In genomic region chr11:96353522-96353841, GRCm38 (mm10) we compare ENCODE assay signal across 9 mouse cellular contexts. TPM values are rescaled to one million over a fixed set of nuclear protein-coding genes. Genes with fewer than 3 reads are reported as not detected.
DNase-seq lines count a peak whose midpoint lies in the region; ATAC-seq and TF ChIP-seq lines count a peak whose summit lies in the region.
"Had no signal": no experiment of that assay in that cellular context is flagged by ENCODE, and none has a peak within 500 bp of the region (broad histone marks: within the 10 kb centered on the region; RNA-seq: fewer than 3 reads in every experiment).

No protein-coding gene starts in this region.

- WGBS in liver, adult 2 months: 4% methylated on average over 14 of the region's 14 CpGs
- WGBS in hindbrain, embryonic 11.5 days: under 1% methylated on average over 14 of the region's 14 CpGs
- 5% methylated on average over 14 of the region's 14 CpGs for whole genome bisulfite sequencing in liver, embryonic 16.5 days (ENCODE audit: insufficient replicate concordance)

- H3K9me3 ChIP-seq in hindbrain, embryonic 11.5 days (ENCODE audit: control insufficient read depth, low read length): no peaks in the 10 kb centered on the region
- no peaks in the 10 kb centered on the region for H3K9me3 ChIP-seq in liver, embryonic 16.5 days (replicated peaks; ENCODE audit: control insufficient read depth, low read length)

- no peak for ATAC-seq in hindbrain, embryonic 11.5 days (ENCODE audit: low FRiP score)
- ATAC-seq in liver, embryonic 16.5 days (ENCODE audit: low read depth): no peak

- H3K27me3 ChIP-seq in liver, adult 2 months (ENCODE audit: control insufficient read depth, insufficient read depth, low read length): peaks cover 16% of the 10 kb centered on the region
- peaks cover 49% of the 10 kb centered on the region for H3K27me3 ChIP-seq in hindbrain, embryonic 11.5 days (ENCODE audit: control insufficient read depth, insufficient read depth, low read length)
- peaks cover 81% of the 10 kb centered on the region for H3K27me3 ChIP-seq in liver, embryonic 16.5 days (ENCODE audit: control insufficient read depth, insufficient read depth, low read depth, low read length)

- peak overlapping the region; percentile 40 for H3K4me2 ChIP-seq in hindbrain, embryonic 11.5 days (replicated peaks; ENCODE audit: low read depth, low read length)
- no peak overlapping the region for H3K4me2 ChIP-seq in liver, embryonic 16.5 days (ENCODE audit: low read depth, low read length)

- H3K4me3 ChIP-seq in liver, adult 2 months (ENCODE audit: insufficient read depth, low read depth, low read length): peak overlapping the region; percentile 73
- peak overlapping the region; percentile 72 for H3K4me3 ChIP-seq in hindbrain, embryonic 11.5 days (ENCODE audit: low read depth, low read length)
- H3K4me3 ChIP-seq in liver, embryonic 16.5 days (ENCODE audit: low read depth, low read length): peak overlapping the region; percentile 33

- no peak for TF ChIP-seq CTCF in liver, adult 2 months (IDR thresholded peaks at IDR 0.05; ENCODE audit: low read depth, low read length)

- H3K79me2 ChIP-seq in liver, adult 2 months (ENCODE audit: control insufficient read depth, insufficient read depth, low read length): no peaks in the 10 kb centered on the region

- H3K27ac ChIP-seq in liver, adult 2 months (replicated peaks; ENCODE audit: insufficient read depth, low read depth, low read length): peak overlapping the region; percentile 51
- H3K27ac ChIP-seq in hindbrain, embryonic 11.5 days (ENCODE audit: low read depth, low read length): peak overlapping the region; percentile 98
- no peak overlapping the region for H3K27ac ChIP-seq in liver, embryonic 16.5 days (ENCODE audit: low read length)
- H3K27ac ChIP-seq: macrophage had no signal

- peak overlapping the region; percentile 82 for H3K9ac ChIP-seq in liver, adult 2 months (ENCODE audit: low read depth, low read length)
- peak overlapping the region; percentile 98 for H3K9ac ChIP-seq in hindbrain, embryonic 11.5 days (ENCODE audit: low read depth, low read length)
- peak overlapping the region; percentile 28; the same call in 1 of the 2 replicates for H3K9ac ChIP-seq in liver, embryonic 16.5 days (ENCODE audit: low read depth, low read length)

- H3K36me3 ChIP-seq in liver, adult 2 months (ENCODE audit: control insufficient read depth, insufficient read depth, low read length): no peaks in the 10 kb centered on the region
- H3K36me3 ChIP-seq in hindbrain, embryonic 11.5 days (ENCODE audit: control insufficient read depth, insufficient read depth, low read length): no peaks in the 10 kb centered on the region
- no peaks in the 10 kb centered on the region for H3K36me3 ChIP-seq in liver, embryonic 16.5 days (ENCODE audit: control insufficient read depth, insufficient read depth)

- no peak for TF ChIP-seq POLR2A in liver, adult 2 months (IDR thresholded peaks at IDR 0.05; ENCODE audit: extremely low read depth, insufficient read depth, low read length)

- peaks cover 1% of the 10 kb centered on the region; the same call in 1 of the 2 replicates for H3K4me1 ChIP-seq in liver, adult 2 months (ENCODE audit: control insufficient read depth, insufficient read depth, low read length)
- H3K4me1 ChIP-seq in hindbrain, embryonic 11.5 days (replicated peaks; ENCODE audit: control insufficient read depth, insufficient read depth, low read length): peaks cover 5% of the 10 kb centered on the region; the same call in 1 of the 2 replicates
- H3K4me1 ChIP-seq in liver, embryonic 16.5 days (ENCODE audit: control insufficient read depth, low read depth, low read length): no peaks in the 10 kb centered on the region

- peak; percentile 57 for DNase-seq in adrenal gland, postnatal 14 days
- DNase-seq in adrenal gland, postnatal 36 days: no peak
- DNase-seq in liver, adult 2 months (ENCODE audit: extremely low read depth, low read depth, low spot score): no peak
- DNase-seq in liver: no peak
- peak; percentile 71 for DNase-seq in hindbrain, embryonic 11.5 days (ENCODE audit: low spot score)
- DNase-seq in layer of hippocampus, postnatal 25 days (ENCODE audit: extremely low spot score in 1 of 2, low spot score in 1 of 2): no peak
- no peak for DNase-seq in T-cell, adult 2 months (ENCODE audit: low spot score)

RNA-seq across cellular contexts. Expression of gene Hoxb2, which starts 3.2 kb away (rescaled TPM):
- total RNA-seq in adrenal gland, postnatal 14 days (2021): 18.0 and 19.3 TPM in 2 replicates
- 10 to 100 TPM; 20.0 to 21.8 TPM for total RNA-seq in adrenal gland, postnatal 36 days (2021)
- 0.46 and 0.60 TPM in 2 replicates for total RNA-seq in liver, adult 2 months (2014; rRNA removed)
- 0.98 and 1.3 TPM in 2 replicates for polyA plus RNA-seq in liver, adult 2 months (2012; rRNA removed)
- 64.9 and 67.5 TPM in 2 replicates for polyA plus RNA-seq in hindbrain, embryonic 11.5 days (2014; fragmentation: Nextera tagmentation; extraction: Ambion mirVana)
- 0.62 and 0.90 TPM in 2 replicates for polyA plus RNA-seq in liver, embryonic 16.5 days (2015; fragmentation: Nextera tagmentation; extraction: Ambion mirVana)
- total RNA-seq in layer of hippocampus, postnatal 25 days (2021): not detected
- polyA plus RNA-seq: macrophage had no signal

RNA-seq across cellular contexts. Expression of gene Hoxb1, which starts 12.1 kb away (rescaled TPM):
- not detected in 2 replicates for total RNA-seq in adrenal gland, postnatal 14 days (2021)
- not detected for total RNA-seq in adrenal gland, postnatal 36 days (2021)
- not detected in 2 replicates for total RNA-seq in liver, adult 2 months (2014; rRNA removed)
- polyA plus RNA-seq in liver, adult 2 months (2012; rRNA removed): not detected in 2 replicates
- polyA plus RNA-seq in hindbrain, embryonic 11.5 days (2014; fragmentation: Nextera tagmentation; extraction: Ambion mirVana): 7.3 and 8.2 TPM in 2 replicates
- polyA plus RNA-seq in liver, embryonic 16.5 days (2015; fragmentation: Nextera tagmentation; extraction: Ambion mirVana): not detected in 2 replicates
- not detected for total RNA-seq in layer of hippocampus, postnatal 25 days (2021)
- polyA plus RNA-seq: macrophage had no signal

RNA-seq across cellular contexts. Expression of gene Hoxb3, which starts 30.4 kb away (rescaled TPM):
- 17.1 and 26.0 TPM in 2 replicates for total RNA-seq in adrenal gland, postnatal 14 days (2021)
- total RNA-seq in adrenal gland, postnatal 36 days (2021): 10 to 100 TPM; 15.7 to 20.2 TPM
- total RNA-seq in liver, adult 2 months (2014; rRNA removed): 0.18 and 0.47 TPM in 2 replicates
- 0.47 and 0.48 TPM in 2 replicates for polyA plus RNA-seq in liver, adult 2 months (2012; rRNA removed)
- 10.5 and 13.1 TPM in 2 replicates for polyA plus RNA-seq in hindbrain, embryonic 11.5 days (2014; fragmentation: Nextera tagmentation; extraction: Ambion mirVana)
- 0.11 TPM in 1 of 2 replicates, not detected in the other for polyA plus RNA-seq in liver, embryonic 16.5 days (2015; fragmentation: Nextera tagmentation; extraction: Ambion mirVana)
- not detected for total RNA-seq in layer of hippocampus, postnatal 25 days (2021)

RNA-seq across cellular contexts. Expression of gene Hoxb4, which starts 35.4 kb away (rescaled TPM):
- 14.0 and 15.7 TPM in 2 replicates for total RNA-seq in adrenal gland, postnatal 14 days (2021)
- total RNA-seq in adrenal gland, postnatal 36 days (2021): 10 to 100 TPM; 15.6 to 20.9 TPM
- total RNA-seq in liver, adult 2 months (2014; rRNA removed): 0.37 and 0.67 TPM in 2 replicates
- 0.55 and 0.91 TPM in 2 replicates for polyA plus RNA-seq in liver, adult 2 months (2012; rRNA removed)
- polyA plus RNA-seq in hindbrain, embryonic 11.5 days (2014; fragmentation: Nextera tagmentation; extraction: Ambion mirVana): 3.5 and 5.1 TPM in 2 replicates
- 0.08 and 0.11 TPM in 2 replicates for polyA plus RNA-seq in liver, embryonic 16.5 days (2015; fragmentation: Nextera tagmentation; extraction: Ambion mirVana)
- not detected for total RNA-seq in layer of hippocampus, postnatal 25 days (2021)

RNA-seq across cellular contexts. Expression of gene Hoxb5, which starts 50.3 kb away (rescaled TPM):
- total RNA-seq in adrenal gland, postnatal 14 days (2021): 17.1 and 18.7 TPM in 2 replicates
- 10 to 100 TPM; 16.1 to 27.0 TPM for total RNA-seq in adrenal gland, postnatal 36 days (2021)
- 0.09 and 0.20 TPM in 2 replicates for total RNA-seq in liver, adult 2 months (2014; rRNA removed)
- 0.35 and 0.40 TPM in 2 replicates for polyA plus RNA-seq in liver, adult 2 months (2012; rRNA removed)
- 33.1 and 42.5 TPM in 2 replicates for polyA plus RNA-seq in hindbrain, embryonic 11.5 days (2014; fragmentation: Nextera tagmentation; extraction: Ambion mirVana)
- polyA plus RNA-seq in liver, embryonic 16.5 days (2015; fragmentation: Nextera tagmentation; extraction: Ambion mirVana): 0.26 and 0.37 TPM in 2 replicates
- total RNA-seq in layer of hippocampus, postnatal 25 days (2021): not detected
- polyA plus RNA-seq: macrophage had no signal

Comparison
In these comparisons a context has a peak if more than half of its experiments do, and no peak if none do; other contexts are left out.
1. DNase-seq: peak in adrenal gland, postnatal 14 days (single experiment) and hindbrain, embryonic 11.5 days (single experiment); none in adrenal gland, postnatal 36 days (0 of 2), liver, adult 2 months (single experiment), liver (single experiment), layer of hippocampus, postnatal 25 days (0 of 2) and T-cell, adult 2 months (single experiment).
2. H3K9ac ChIP-seq: peak in every context shown above with its lines; median percentile 98 in hindbrain, embryonic 11.5 days; 82 in liver, adult 2 months; 28 in liver, embryonic 16.5 days.
3. RNA of gene Hoxb2, which starts 3.2 kb away (total RNA-seq): 20.0 to 21.8 TPM in adrenal gland, postnatal 36 days and 18.0 to 19.3 TPM in adrenal gland, postnatal 14 days; 0.46 to 0.60 TPM in liver, adult 2 months and not detected in layer of hippocampus, postnatal 25 days; every median in the first group is over 10 times any median in the second.
4. RNA of gene Hoxb3, which starts 30.4 kb away (total RNA-seq): 15.7 to 20.2 TPM in adrenal gland, postnatal 36 days and 17.1 to 26.0 TPM in adrenal gland, postnatal 14 days; 0.18 to 0.47 TPM in liver, adult 2 months and not detected in layer of hippocampus, postnatal 25 days; every median in the first group is over 10 times any median in the second.
5. Peak in every context shown above with its lines, with median percentiles within 50 percentile points of each other: H3K4me3 ChIP-seq.